Mouse (Mus musculus) liver, embryonic 14.5 days (tissue): ENCODE results near the gene Gpr176.

Experiments
- CTCF ChIP-seq: IDR thresholded peaks from 2 replicates; pipeline ENCODE4 v1.5.1; 2016; ENCODE audit warnings: antibody characterized with exemption, low read depth, control low read depth
- EP300 ChIP-seq: IDR thresholded peaks from 2 replicates; pipeline ENCODE4 v1.6.1; 2016; ENCODE audit warnings: antibody characterized with exemption, low read depth

- no peak for TF ChIP-seq CTCF
- TF ChIP-seq EP300 = no peak
Measured at GRCm38 (mm10) chr2:118319176-118319575, 54.0 kb downstream of the Gpr176 start.
